Mouse (Mus musculus) pancreas, adult 10 weeks (tissue): Measurements from ENCODE around the gene Zfp800. TPM values are rescaled to one million over a fixed set of nuclear protein-coding genes. Genes with fewer than 3 reads are reported as not detected.

Experiments used
- polyA plus RNA-seq: library from polyadenylated mRNA; stranded (reverse); fragments of 350-450 nt; fragmentation: Illumina TruSeq; extraction: RNeasy Lipid Tissue Mini Kit (QIAGEN cat#74804); gene quantifications from one replicate; pipeline ENCODE4 v1.2.3, GENCODE M21; 2015; ENCODE audit warnings: low read depth, low replicate concordance; ENCODE audit not compliant: insufficient read depth

The Zfp800 gene
- 3.7 TPM for polyA plus RNA-seq

DNA sequence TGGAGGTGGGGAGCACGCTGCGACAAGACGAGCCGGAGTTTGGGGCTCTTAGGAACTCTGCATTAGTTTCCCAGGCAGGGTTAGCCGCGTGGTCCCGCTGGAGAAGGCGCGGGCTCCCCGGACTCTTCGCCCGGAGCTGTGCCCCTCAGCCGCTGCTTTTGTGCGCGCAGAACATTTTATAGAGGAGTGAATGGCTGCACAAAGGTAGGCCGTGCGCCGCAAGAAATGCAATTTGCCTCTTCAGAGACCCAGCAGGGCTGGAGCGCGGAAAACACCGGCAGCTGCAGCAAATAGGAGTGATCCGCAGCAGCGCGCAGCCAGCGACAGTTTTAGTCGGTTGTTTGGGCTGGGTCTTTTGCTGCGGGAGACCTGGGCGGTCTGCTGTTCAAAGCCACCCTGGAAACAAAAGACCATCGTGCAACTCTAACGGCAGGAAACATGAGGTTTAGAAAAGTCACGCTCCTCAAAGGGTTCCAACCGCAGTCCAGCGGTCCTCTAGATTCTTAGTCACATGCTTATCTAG lies at the start of gene Zfp800:
Zfp800 (minus strand) TSS at position 325 of the 523 bp plus-strand sequence.

DNA sequence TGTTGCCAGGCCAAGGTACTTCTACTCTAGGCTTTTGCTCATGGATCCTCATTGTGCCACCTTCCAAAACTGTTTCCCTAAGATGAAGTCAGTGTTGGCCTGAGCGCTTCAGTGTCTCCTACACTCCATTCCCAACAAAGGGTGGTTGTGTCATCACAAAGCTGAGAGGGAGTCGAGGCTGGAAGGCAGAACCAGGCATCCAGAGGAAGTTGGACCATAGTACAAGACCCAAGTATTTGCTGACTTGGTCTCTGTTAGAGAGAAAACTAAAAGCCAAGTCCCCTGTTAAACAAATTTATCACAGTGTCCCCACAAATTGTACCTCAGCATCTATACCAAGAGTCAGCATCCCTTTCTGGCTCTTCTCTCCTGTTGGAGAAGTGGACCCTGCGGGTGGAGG lies 30.5 kb upstream of the Zfp800 start, which contains the start of gene Gcc1:
Gcc1 (minus strand) TSS at position 101 of the 400 bp plus-strand sequence.

DNA sequence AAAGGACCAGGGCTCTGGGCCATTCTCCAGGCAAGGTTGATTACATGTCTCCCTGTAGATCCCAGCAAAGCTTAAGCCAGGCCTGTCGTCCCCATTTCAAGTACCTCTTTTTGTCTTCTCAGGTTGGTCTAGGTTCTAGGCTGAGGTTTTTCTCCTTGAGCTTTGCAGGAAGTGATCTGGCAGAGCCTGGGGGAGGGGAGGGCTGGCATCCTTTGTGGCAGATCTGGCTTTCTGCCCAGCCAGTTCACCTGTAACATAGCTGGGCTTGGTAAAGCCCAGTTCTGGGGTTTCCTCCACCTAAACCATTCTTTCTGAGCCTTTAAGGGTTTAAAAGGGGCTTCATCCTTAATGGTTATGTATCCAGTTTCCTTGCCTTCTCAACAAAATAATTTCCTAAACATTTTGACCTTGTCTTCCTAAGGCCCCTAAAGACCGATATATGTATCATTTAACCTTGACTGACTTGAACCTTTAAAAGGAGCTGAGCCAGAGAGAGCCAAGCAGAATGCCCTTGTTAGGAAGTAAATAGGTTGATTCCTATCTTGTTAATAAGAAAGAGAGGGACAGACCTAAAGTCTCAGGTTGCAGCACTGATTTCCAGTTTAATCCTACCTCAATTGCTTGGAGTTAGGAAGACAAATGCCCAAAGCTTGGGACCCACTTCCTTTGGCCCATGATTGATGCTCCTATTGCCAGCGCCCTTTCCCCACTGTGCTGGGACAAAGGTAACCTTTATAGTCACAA lies 29.5 kb upstream of the Zfp800 start, which contains the start of gene Fscn3:
Fscn3 (plus strand) TSS at position 694 of the 744 bp plus-strand sequence.

DNA sequence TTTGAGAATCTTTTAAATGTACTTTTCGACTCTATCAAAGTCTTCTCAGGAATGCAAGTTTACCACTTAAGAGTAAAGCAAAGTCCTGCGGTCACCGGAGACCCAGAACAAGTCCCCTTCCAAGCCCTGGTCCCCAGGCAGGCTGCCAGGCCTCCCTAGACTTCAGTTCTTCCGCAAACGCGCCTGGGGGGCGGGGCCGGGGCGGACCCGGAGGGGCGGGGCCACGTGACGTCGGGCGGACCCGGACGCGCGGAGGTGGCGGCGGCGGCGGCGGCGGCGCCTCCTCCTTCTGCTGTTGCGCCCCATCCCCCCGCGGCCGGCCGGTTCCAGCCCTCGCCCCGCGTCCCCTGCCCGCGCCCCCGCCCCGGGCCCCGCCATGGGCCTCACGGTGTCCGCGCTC lies 25.5 kb upstream of the Zfp800 start, which contains the start of gene Arf5:
Arf5 (plus strand) TSS at position 248 of the 400 bp plus-strand sequence.

Other genes starting within 250 kb of the Zfp800 start
- 38.3 TPM for gene Arf5, start 25.6 kb upstream of the Zfp800 start, polyA plus RNA-seq
- not detected for gene Fscn3, start 29.8 kb upstream of the Zfp800 start, polyA plus RNA-seq
- gene Gcc1, start 30.4 kb upstream of the Zfp800 start, polyA plus RNA-seq, result 5.4 TPM
- gene Pax4, start 51.3 kb upstream of the Zfp800 start, polyA plus RNA-seq, result not detected
- 45.6 TPM for gene Snd1, start 77.1 kb upstream of the Zfp800 start, polyA plus RNA-seq